In genomic region chr12:9575158-9576042, GRCm38 (mm10) we compare ENCODE assay signal across 8 mouse cellular contexts. TPM values are rescaled to one million over a fixed set of nuclear protein-coding genes. Genes with fewer than 3 reads are reported as not detected.
DNase-seq lines count a peak whose midpoint lies in the region; ATAC-seq and TF ChIP-seq lines count a peak whose summit lies in the region.
"Had no signal": no experiment of that assay in that cellular context is flagged by ENCODE, and none has a peak within 500 bp of the region (broad histone marks: within the 10 kb centered on the region; RNA-seq: fewer than 3 reads in every experiment).

No protein-coding gene starts in this region.

- ATAC-seq in kidney, postnatal 0 days (replicated peaks; ENCODE audit: low FRiP score, low read depth), result no peak
- no peak for ATAC-seq in embryonic facial prominence, embryonic 13.5 days (ENCODE audit: insufficient number of reproducible peaks, insufficient read depth, low FRiP score, low TSS enrichment, low read depth)
- no peak for ATAC-seq in hindbrain, embryonic 13.5 days (ENCODE audit: low FRiP score)
- ATAC-seq in neural tube, embryonic 13.5 days (ENCODE audit: low read depth), result 0 out of 2 replicates have a peak, but pooled peaks have one; percentile 4

- no peak overlapping the region for H3K9ac ChIP-seq in kidney, postnatal 0 days (ENCODE audit: low read depth, low read length)
- H3K9ac ChIP-seq in embryonic facial prominence, embryonic 13.5 days, result peak overlapping the region; percentile 90
- H3K9ac ChIP-seq in hindbrain, embryonic 13.5 days, result no peak overlapping the region
- H3K9ac ChIP-seq in neural tube, embryonic 13.5 days, result 0 out of 2 replicates have a peak overlapping the region, but pooled peaks have one; percentile 2

- no peak for TF ChIP-seq CTCF in kidney, postnatal 0 days (IDR thresholded peaks at IDR 0.05; ENCODE audit: low read depth)

- peak overlapping the region; percentile 39 for H3K4me3 ChIP-seq in kidney, postnatal 0 days (replicated peaks; ENCODE audit: low read depth, low read length)
- peak overlapping the region; percentile 64 for H3K4me3 ChIP-seq in embryonic facial prominence, embryonic 13.5 days
- peak overlapping the region; percentile 33 for H3K4me3 ChIP-seq in hindbrain, embryonic 13.5 days
- H3K4me3 ChIP-seq in neural tube, embryonic 13.5 days, result peak overlapping the region; percentile 36

- peak; percentile 26 for DNase-seq in kidney, postnatal 0 days (ENCODE audit: low spot score)
- DNase-seq in kidney, adult 11 months, result no peak
- DNase-seq in thymus, postnatal 36 days, result no peak
- DNase-seq in right cerebral cortex, postnatal 36 days (ENCODE audit: low spot score in 2 of 2), result no peak

- no peaks in the 10 kb centered on the region for H3K36me3 ChIP-seq in kidney, postnatal 0 days (ENCODE audit: insufficient read depth, low read length)
- H3K36me3 ChIP-seq in embryonic facial prominence, embryonic 13.5 days, result 0 out of 2 replicates have a peak, but pooled peaks cover 3% of the 10 kb centered on the region
- no peaks in the 10 kb centered on the region for H3K36me3 ChIP-seq in hindbrain, embryonic 13.5 days
- H3K36me3 ChIP-seq in neural tube, embryonic 13.5 days, result no peaks in the 10 kb centered on the region

- H3K4me2 ChIP-seq in kidney, postnatal 0 days (ENCODE audit: low read length), result peak overlapping the region; percentile 62
- H3K4me2 ChIP-seq in embryonic facial prominence, embryonic 13.5 days, result peak overlapping the region; percentile 72
- no peak overlapping the region for H3K4me2 ChIP-seq in hindbrain, embryonic 13.5 days
- H3K4me2 ChIP-seq in neural tube, embryonic 13.5 days, result 0 out of 2 replicates have a peak overlapping the region, but pooled peaks have one; percentile 57

- no peak overlapping the region for H3K27ac ChIP-seq in kidney, postnatal 0 days
- H3K27ac ChIP-seq in embryonic facial prominence, embryonic 13.5 days, result peak overlapping the region; percentile 90
- H3K27ac ChIP-seq in hindbrain, embryonic 13.5 days, result no peak overlapping the region
- no peak overlapping the region for H3K27ac ChIP-seq in neural tube, embryonic 13.5 days (replicated peaks)
- H3K27ac ChIP-seq: layer of hippocampus, adult 2 months had no signal

- H3K4me1 ChIP-seq in kidney, postnatal 0 days (replicated peaks; ENCODE audit: insufficient read depth, low read length), result peaks cover 8% of the 10 kb centered on the region; the same call in 1 of the 2 replicates
- peaks cover 44% of the 10 kb centered on the region for H3K4me1 ChIP-seq in embryonic facial prominence, embryonic 13.5 days
- peaks cover 27% of the 10 kb centered on the region for H3K4me1 ChIP-seq in hindbrain, embryonic 13.5 days (replicated peaks)
- H3K4me1 ChIP-seq in neural tube, embryonic 13.5 days (replicated peaks), result peaks cover 37% of the 10 kb centered on the region

- WGBS in kidney, postnatal 0 days, result 9% methylated on average over 21 of the region's 21 CpGs
- 1% methylated on average over 21 of the region's 21 CpGs for WGBS in embryonic facial prominence, embryonic 13.5 days
- 2% methylated on average over 21 of the region's 21 CpGs for WGBS in hindbrain, embryonic 13.5 days
- 2% methylated on average over 21 of the region's 21 CpGs for WGBS in neural tube, embryonic 13.5 days

- no peaks in the 10 kb centered on the region for H3K9me3 ChIP-seq in kidney, postnatal 0 days (replicated peaks; ENCODE audit: low read length)
- no peaks in the 10 kb centered on the region for H3K9me3 ChIP-seq in embryonic facial prominence, embryonic 13.5 days
- no peaks in the 10 kb centered on the region for H3K9me3 ChIP-seq in hindbrain, embryonic 13.5 days
- no peaks in the 10 kb centered on the region for H3K9me3 ChIP-seq in neural tube, embryonic 13.5 days

- peaks cover 71% of the 10 kb centered on the region for H3K27me3 ChIP-seq in kidney, postnatal 0 days (ENCODE audit: insufficient read depth, low read length)
- H3K27me3 ChIP-seq in embryonic facial prominence, embryonic 13.5 days, result peaks cover 96% of the 10 kb centered on the region
- H3K27me3 ChIP-seq in hindbrain, embryonic 13.5 days, result peaks cover 100% of the 10 kb centered on the region
- peaks cover 100% of the 10 kb centered on the region for H3K27me3 ChIP-seq in neural tube, embryonic 13.5 days

RNA-seq across cellular contexts. Expression of gene Osr1, which starts 5.5 kb away (rescaled TPM):
- 8.9 and 12.1 TPM in 2 replicates for polyA plus RNA-seq in kidney, postnatal 0 days (2015; fragmentation: Nextera tagmentation; extraction: Ambion mirVana)
- 165 TPM in 2 replicates for polyA plus RNA-seq in embryonic facial prominence, embryonic 13.5 days (2015; fragmentation: Nextera tagmentation; extraction: Ambion mirVana)
- 10.4 and 11.8 TPM in 2 replicates for polyA plus RNA-seq in hindbrain, embryonic 13.5 days (2015; fragmentation: Nextera tagmentation; extraction: Ambion mirVana)
- 12.3 and 15.7 TPM in 2 replicates for polyA plus RNA-seq in neural tube, embryonic 13.5 days (2015; fragmentation: Nextera tagmentation; extraction: Ambion mirVana)

Comparison
In these comparisons a context has a peak if more than half of its experiments do, and no peak if none do; other contexts are left out.
1. H3K9ac ChIP-seq: peak in embryonic facial prominence, embryonic 13.5 days (single experiment) and neural tube, embryonic 13.5 days (single experiment); none in kidney, postnatal 0 days (single experiment) and hindbrain, embryonic 13.5 days (single experiment).
2. Peak in every context shown above with its lines, with median percentiles within 50 percentile points of each other: H3K4me3 ChIP-seq.